Mouse (Mus musculus) brain, adult 2 months (tissue): ENCODE measurements at regions not wholly inside any gene's neighbourhood (a gene's known extent, or its start where the extent isn't known, plus 50 kb on each side); places are given as distances from the start of the nearest gene placed in this dataset.

Experiments
- DNase-seq: peaks from one replicate; pipeline ENCODE4 v3.0.0; 2011; ENCODE audit warnings: low read depth, low spot score

DNA sequence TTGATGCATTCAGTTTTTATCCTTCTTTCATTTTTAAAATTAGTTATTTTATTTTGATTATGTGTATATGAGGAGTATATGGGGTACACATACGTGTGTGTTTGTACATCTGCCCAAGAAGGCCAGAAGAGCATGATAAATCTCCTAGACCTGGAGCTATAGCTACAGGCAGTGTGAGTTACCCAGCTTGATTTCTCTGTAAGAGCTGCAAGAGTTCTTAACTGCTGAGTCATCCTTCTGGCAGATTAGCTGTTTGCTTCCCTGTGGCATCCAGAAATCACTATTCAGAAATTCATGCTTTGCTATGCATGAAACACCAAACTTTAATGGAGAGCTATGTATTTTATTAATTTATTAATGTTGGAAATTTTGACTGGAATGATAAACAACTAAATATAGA lies 466.3 kb upstream of the Zwint start:
- peak; percentile 61 for DNase-seq

DNA sequence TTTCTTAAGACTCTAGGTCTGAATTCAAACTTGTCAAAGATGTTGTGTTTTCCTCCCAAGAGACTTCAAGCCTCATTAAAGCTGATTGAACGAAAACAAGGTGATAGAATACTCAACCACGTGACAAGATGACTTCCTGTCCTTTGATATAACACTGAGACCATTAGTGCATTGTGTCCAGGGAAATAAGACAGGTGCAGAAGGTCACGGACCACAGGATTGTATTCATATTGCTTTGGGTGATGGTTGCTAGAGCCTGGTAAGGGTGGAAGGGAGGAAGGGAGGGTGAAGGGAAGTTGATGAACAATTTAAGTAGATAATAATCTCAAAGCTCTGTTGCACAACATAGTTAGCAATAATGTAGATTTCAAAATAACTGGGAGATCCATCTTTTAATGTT lies 436.8 kb upstream of the Zwint start:
- no peak for DNase-seq

DNA sequence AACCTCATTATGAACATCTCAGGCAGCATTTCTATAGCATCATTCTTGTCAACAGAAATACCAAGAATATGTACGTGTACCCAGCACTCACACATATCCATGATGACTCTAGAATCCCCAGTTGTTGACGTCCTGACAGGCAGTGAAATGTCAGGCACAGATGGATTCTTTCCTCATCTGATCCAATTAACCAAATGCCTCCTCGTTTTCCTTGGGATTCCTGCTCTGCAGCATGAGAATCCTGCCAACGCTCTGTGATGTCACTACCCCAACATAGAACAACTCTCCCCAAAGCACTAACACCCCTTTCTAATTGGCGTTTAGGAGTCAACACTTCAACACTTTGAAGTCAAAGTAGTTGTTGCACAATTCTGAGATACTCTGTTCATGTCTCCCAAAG lies 433.5 kb upstream of the Zwint start:
- DNase-seq = peak; percentile 28

DNA sequence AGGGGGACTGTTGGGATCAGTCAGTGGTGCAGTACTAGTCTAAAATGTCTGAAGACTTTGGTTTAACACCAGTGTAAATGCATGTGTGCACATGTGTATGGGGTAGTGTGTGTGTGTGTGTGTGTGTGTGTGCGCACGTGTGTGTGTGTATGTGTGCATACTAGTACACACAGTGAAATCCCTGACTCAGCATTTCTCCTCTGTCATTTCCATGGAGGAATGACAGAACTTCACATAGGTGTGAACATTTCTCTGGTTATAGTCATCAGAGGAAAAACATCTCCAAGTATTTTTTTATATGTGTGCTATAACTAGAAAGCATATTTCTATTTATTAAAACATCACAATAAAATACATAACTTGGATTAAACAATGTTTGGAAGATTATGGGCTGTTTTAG lies 432.1 kb upstream of the Zwint start:
- DNase-seq = no peak

DNA sequence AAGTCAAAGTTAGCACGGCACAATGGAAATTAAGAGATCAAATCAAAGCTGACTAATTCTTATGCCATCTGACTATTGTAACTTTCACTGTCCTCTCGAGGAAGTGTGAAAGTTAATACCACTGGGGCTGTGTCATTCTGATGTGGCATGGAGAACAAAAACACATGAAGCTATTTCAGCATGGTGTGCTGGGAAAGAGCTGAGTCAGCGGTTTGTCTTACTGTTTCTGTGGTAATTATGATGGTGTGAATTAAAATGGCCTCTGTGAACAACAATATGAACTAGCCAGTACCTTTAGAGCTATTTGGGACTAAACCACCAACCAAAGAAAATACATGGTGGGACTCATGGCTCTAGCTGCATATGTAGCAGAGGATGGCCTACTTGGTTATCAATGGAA lies 429.6 kb upstream of the Zwint start:
- no peak for DNase-seq

DNA sequence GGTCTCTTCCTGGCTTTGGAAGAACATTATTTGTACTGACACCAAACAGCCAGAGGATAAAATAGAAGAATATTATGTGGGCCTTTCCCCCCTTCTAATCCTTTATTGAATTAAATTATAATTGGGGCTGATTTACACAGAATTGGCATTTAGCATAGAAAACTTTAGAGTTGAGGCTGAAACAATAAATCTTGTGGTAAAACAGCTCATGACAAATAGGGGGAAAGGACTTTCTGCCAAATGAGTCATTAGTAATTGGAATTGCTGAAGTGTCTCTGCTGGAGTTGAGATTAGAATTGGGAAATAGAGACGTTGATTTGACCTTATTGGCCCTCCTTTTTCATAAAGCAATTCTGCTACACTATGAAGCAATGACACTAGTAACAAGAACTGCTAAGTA lies 410.5 kb upstream of the Zwint start:
- no peak for DNase-seq
